Mouse (Mus musculus): ENCODE results near the gene Gm4707.

- no peak for TF ChIP-seq POLR2A (IDR thresholded peaks at IDR 0.05; ENCODE audit: borderline replicate concordance, control insufficient read depth, low read depth, low read length)
- no peak for TF ChIP-seq CTCF (IDR thresholded peaks at IDR 0.05; ENCODE audit: control insufficient read depth, insufficient read depth, low read length)
These were observed 16.4 kb downstream of the Gm4707 start for GRCm38 (mm10) chr17:71443273-71443672.
